Mouse (Mus musculus) urinary bladder, adult 18-20 months (tissue): Measurements from ENCODE around the gene Cnih1.
"Not testable (repeated sequence)": the region's sequence is repeated elsewhere in the genome, so short reads cannot be mapped to it uniquely, and the experiment has no call there.

ENCODE experiments used
- DNase-seq, 2 experiments: peaks; one replicate each; pipeline ENCODE4 v3.0.0; 2022; ENCODE audit warnings: low spot score in 2 of 2, mixed read lengths in 2 of 2

Gene Cnih1

DNA sequence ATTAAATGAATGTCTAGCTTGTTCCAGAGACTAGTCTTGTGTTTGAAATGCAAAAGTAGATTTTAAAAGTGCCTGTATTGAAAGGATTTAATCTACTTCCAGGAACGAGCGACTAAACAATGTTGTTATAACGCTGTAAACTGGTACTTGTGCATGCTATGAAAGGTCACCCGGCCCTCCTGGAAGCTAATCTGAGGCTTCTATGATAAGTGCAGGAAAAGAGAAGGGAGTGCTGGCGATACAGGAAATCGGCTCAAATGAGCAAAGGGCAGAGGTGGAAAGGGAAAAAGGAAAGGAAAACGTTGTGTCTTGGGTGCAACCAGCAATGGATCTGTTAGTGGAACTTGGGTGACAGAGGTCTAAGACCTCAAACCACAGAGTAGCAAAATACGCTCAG lies 292 bp upstream of the Cnih1 start:
- no peak for DNase-seq

DNA sequence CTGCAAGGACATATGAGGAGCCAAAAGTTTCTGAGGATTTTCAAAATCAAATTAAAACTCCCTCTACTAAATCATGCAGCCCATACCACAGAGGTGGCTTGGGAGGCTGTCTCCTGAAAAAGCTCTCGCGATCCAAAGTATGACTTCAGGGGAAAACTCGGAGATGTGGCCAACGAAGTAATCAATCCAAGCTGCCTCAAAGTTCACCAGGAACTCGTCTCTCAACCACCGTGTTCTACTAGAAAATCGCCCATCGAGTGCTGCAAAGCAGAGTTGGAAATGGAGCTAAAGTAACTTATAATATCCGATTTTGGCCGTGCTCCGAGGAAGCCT lies 791 bp downstream of the Cnih1 start:
- no peak for DNase-seq

DNA sequence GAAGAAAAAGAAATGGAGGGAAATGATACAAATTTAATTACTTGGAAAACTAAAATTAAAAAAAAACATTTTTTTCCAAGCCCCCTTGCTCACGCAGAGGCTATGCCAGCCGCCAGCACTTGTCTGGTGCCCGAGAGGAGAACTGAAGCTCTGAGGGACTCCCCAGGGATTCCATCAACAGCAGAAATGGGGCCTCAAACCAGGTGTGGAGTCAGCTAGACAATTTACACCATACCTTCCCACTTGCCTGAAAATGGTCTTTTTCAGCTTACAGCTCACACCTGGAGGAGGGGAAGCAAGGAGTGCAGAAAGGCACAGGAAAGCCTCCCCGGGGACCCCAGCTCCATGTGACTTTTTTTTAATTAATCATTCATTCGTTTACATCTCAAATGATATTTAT lies 3.0 kb downstream of the Cnih1 start:
- no peak for DNase-seq

GRCm38 (mm10) chr14:46783327-46783926 lies 4.8 kb downstream of the Cnih1 start:
- DNase-seq, result no peak

GRCm38 (mm10) chr14:46782187-46782828 lies 5.9 kb downstream of the Cnih1 start:
- DNase-seq, result no peak

- DNase-seq, result no peak
Observed at GRCm38 (mm10) chr14:46781086-46781485, 7.1 kb downstream of the Cnih1 start.

DNA sequence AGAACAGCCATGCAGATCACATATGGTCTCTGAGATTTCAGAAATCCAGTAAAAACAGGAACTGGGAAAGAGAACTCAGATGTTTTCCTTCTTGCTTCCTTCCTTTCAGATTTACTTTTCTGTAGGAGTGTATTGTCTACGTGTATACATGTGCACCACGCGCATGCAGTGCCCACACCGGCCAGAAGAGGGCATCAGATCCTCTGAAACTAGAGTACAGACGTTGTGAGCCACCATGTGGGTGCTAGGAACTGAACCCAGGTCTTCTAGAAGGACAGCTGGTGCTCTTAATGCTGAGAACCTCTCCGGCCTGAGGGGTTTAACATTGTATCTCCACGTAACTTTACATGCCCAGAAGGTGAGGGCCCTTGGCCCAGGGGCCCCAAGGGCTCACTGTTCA lies 9.0 kb downstream of the Cnih1 start:
- DNase-seq, result no peak

- no peak for DNase-seq
Observed at GRCm38 (mm10) chr14:46778756-46779155, 9.5 kb downstream of the Cnih1 start.

GRCm38 (mm10) chr14:46770036-46770435 lies 18.2 kb downstream of the Cnih1 start:
- no peak for DNase-seq

- DNase-seq, result no peak
Observed at GRCm38 (mm10) chr14:46767116-46767515, 21.1 kb downstream of the Cnih1 start.

DNA sequence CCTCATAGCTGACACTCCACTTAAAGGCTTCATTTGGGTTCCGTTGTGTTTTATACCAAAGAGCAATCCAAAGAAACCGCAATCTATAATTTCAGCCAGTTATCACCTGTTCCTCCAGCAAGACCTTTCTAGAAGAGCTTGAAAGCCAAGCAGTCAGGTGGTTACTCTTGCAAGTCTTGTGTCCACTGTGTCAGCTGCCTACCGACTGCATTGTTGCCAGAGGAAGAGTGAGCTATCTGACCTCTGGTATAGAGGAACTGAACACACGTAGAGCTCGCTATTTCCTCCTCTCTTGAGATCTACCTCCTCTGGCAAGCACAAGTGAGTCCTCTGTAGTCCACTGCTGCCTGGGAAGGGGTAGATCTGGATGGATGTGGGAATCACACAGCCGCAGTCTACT lies 27.0 kb downstream of the Cnih1 start:
- DNase-seq, result no peak

GRCm38 (mm10) chr14:46760355-46761029 lies 27.7 kb downstream of the Cnih1 start, which contains the start of gene Cdkn3:
Cdkn3 (plus strand) TSS chr14:46760541.
- DNase-seq, result peak; percentile 81 to 92

- no peak for DNase-seq
Observed at GRCm38 (mm10) chr14:46759970-46760354, 28.2 kb downstream of the Cnih1 start.

- DNase-seq, result no peak
Observed at GRCm38 (mm10) chr14:46757736-46758135, 30.5 kb downstream of the Cnih1 start.

DNA sequence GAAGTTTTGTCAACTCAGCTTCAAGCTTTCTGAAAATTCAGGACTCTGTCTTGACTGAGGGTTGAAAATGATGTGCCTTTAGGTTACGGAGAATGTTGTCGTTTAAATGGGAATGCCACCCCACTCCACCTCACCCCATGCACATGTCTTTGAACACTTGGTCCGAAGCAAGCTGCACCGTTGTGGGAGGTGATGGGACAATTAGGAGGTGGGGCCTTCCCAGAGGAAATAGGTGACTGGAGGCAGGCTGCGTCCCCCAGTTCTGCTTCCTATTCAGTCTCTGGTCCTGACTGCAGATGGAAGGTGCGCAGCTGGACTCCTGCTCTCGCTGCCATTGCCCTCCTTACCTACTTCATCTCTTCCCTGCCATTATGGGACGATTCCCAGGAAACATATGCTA lies 32.4 kb downstream of the Cnih1 start:
- DNase-seq, result no peak

DNA sequence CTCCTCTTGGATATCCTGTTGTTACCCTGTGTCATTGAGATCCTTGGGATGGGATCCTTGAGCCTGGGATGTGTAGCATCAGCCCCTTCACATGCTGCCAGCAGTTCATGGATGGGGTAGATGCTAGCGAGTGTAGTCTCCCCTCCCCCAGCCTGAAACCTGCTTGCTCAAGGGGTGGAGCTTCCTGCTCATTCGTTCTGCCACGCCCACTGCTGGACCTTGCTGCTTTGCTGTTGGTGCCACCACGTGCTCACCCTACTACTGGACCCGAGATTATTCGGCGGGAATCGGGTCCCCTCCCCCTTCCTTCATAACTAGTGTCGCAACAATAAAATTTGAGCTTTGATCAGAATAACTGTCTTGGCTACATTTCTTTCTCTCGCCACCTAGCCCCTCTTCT lies 33.8 kb downstream of the Cnih1 start:
- DNase-seq, result not testable (repeated sequence)

GRCm38 (mm10) chr14:46745413-46745812 lies 42.8 kb downstream of the Cnih1 start:
- no peak for DNase-seq

- no peak for DNase-seq
Observed at GRCm38 (mm10) chr14:46742674-46743073, 45.5 kb downstream of the Cnih1 start.

GRCm38 (mm10) chr14:46737346-46737745 lies 50.9 kb downstream of the Cnih1 start:
- not testable (repeated sequence) for DNase-seq

DNA sequence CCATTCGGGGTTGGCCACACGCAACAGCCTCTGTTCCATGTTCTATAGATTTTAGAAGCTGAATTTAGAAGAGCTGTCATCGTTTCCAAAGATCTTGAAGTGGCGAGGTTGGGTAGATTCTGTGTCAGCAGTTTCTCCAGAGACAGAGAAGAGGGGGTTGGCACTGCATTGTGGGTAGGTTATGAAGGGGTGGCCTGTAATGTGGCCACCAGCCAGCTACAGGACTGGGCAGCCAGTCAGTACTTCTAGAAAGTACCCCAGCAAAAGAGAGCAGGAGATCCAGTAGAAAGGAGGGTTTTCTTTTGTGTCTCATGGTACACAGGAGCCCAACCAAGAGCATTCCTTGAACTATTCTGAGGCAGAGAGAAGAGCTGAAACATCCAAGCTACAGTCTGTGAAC lies 51.8 kb downstream of the Cnih1 start:
- no peak for DNase-seq

DNA sequence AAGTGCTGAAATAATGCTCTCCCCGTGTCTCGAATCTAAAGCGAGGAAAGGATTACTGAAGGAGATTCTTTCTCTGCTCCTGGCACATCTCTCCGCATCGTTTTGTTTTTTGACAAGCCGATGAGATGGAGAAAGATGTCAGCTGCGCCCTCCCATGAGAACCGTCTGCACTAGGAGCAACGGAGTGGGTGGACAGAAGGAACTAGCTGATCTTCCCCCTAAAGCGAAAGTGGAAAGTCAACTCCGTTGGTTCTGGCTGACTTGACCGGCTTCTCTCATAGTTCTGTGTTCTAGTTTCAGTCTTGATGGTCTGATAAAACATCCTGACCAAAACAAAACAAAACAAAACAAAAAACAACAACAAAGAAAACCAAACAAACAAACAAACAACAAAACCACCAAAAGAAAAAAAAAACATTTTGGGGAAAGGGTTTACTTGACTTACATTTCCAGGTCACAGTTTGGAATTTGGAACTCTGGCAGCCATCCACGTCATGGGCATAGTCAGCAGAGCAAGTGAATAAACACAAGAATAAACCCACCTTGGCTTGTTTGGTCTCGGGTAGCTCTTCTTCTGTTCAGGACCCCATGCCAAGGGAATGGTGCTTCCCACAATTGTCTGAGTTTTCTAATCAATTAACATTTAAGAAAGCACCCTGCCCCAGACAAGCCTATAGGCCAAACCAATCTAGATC lies 53.3 kb downstream of the Cnih1 start:
- DNase-seq, result no peak

DNA sequence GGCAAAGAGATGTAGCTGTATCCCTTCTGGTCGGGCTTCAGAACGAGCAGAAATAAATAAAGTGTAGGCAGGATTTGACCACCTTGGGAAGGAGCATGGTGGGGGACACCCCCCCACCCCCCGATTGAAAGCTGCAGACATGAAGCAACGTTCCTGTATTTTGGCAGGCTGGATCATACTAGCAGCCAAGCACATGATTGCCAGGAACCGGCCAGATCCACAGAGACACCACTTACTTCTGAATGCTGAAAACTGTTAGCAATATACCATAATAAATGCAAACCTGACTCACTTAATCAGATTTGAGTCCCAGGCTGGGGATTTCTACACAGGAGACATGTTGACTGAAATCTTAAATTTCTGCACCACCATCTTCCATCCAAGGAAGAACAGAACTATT lies 53.9 kb downstream of the Cnih1 start:
- DNase-seq, result no peak

DNA sequence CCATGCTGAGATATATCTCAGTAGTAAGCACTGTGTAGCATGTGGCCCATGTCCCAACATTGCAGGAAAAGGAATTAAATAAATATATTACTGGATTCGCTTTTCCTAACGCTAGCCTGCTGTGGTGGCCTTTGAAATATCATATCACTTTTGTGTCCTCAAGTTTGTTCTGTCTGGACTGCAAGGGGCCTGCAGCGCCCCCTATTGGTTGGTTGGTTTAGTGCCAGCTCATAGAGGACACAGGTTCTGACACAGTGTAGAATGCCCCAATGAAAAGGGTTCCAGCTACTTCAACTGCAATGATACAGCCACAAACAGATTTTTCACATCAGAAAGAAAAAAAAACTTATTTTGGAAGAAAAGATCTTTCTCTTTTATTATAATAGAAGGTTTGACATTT lies 62.5 kb downstream of the Cnih1 start:
- DNase-seq, result no peak
